ENCODE assay signal across 8 mouse cellular contexts in the genomic region with DNA sequence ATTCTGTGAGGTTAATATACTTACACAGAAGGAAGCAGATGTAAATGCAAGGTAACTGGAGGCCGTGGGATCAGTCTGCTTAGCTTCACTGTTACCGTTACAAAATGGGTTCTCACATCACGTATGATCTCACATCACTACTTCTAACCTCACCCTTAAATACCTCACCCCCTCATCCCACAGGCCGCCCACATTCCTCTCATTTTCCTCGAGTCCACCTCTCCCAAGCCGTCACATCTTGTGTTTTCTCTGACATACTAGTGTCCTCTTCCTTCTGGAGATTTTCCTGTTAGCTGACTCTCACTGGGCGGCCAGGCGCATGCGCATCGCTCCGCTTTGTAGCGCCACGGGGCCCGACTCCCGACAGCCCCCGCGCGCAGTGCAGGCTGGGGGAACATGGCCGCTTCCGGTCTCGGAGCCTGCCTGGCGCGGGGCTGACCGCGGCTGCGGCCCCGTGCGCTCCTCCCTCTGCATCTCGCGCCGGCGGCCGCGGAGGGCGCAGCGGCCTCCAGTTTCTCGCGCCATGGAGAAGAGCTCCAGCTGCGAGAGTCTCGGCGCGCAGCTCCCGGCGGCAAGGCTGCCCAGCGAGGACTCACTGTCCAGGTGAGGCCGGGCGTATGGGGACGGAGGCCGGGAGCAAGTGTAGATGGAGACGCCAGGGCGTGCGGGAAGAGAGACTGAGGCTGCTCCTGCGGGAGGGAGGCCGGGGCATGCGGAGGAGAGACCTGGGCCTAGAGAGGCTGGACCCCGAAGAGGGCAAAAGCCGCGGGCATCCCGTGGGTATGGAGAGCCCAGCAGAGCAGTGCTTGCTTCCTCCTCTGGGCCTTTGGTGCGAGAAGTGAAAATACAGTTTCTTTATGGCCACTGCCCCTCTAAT. TPM values are rescaled to one million over a fixed set of nuclear protein-coding genes. Genes with fewer than 3 reads are reported as not detected.
DNase-seq lines count a peak whose midpoint lies in the region; ATAC-seq and TF ChIP-seq lines count a peak whose summit lies in the region.

No protein-coding gene starts in this region.

- peaks cover 3% of the 10 kb centered on the region for H3K9me3 ChIP-seq in CH12.LX (replicated peaks; ENCODE audit: low read length)
- 0 out of 2 replicates have a peak, but pooled peaks cover 5% of the 10 kb centered on the region for H3K9me3 ChIP-seq in forebrain, embryonic 12.5 days
- no peaks in the 10 kb centered on the region for H3K9me3 ChIP-seq in liver, postnatal 0 days (ENCODE audit: low read length)
- H3K9me3 ChIP-seq in neural tube, embryonic 14.5 days (ENCODE audit: control insufficient read depth, low read length): no peaks in the 10 kb centered on the region

- in situ Hi-C loops in CH12.LX (cut with MboI; ENCODE audit: low pct_ligation_motif_present, low pct_unique_long_range_greater_than_20kb, low sequenced_read_pairs): no loop called here

- no peaks in the 10 kb centered on the region for H3K27me3 ChIP-seq in CH12.LX (replicated peaks)
- H3K27me3 ChIP-seq in forebrain, embryonic 12.5 days: no peaks in the 10 kb centered on the region
- H3K27me3 ChIP-seq in liver, postnatal 0 days (ENCODE audit: insufficient read depth, low read length): no peaks in the 10 kb centered on the region
- H3K27me3 ChIP-seq in neural tube, embryonic 14.5 days (ENCODE audit: control insufficient read depth, insufficient read depth, low read length): no peaks in the 10 kb centered on the region

- H3K79me2 ChIP-seq in CH12.LX (replicated peaks; ENCODE audit: control insufficient read depth, extremely low read depth, insufficient read depth, poor library complexity, severe bottlenecking): peaks cover 30% of the 10 kb centered on the region

- H3K4me1 ChIP-seq in CH12.LX (ENCODE audit: control insufficient read depth in 1 of 2, insufficient read depth in 2 of 2): peaks cover 2 to 11% of the 10 kb centered on the region in 2 experiments; a peak in 3 of 4 replicates
- peaks cover 13% of the 10 kb centered on the region for H3K4me1 ChIP-seq in forebrain, embryonic 12.5 days
- H3K4me1 ChIP-seq in liver, postnatal 0 days (ENCODE audit: insufficient read depth): peaks cover 8% of the 10 kb centered on the region; the same call in 1 of the 2 replicates
- H3K4me1 ChIP-seq in neural tube, embryonic 14.5 days (ENCODE audit: control insufficient read depth, insufficient read depth, low read length): peaks cover 5% of the 10 kb centered on the region; the same call in 1 of the 2 replicates

- peak overlapping the region; percentile 67 for H3K27ac ChIP-seq in CH12.LX (ENCODE audit: insufficient read depth, low read depth)
- peak overlapping the region; percentile 93 for H3K27ac ChIP-seq in forebrain, embryonic 12.5 days
- H3K27ac ChIP-seq in liver, postnatal 0 days (ENCODE audit: low read depth): peak overlapping the region; percentile 99
- peak overlapping the region; percentile 88 for H3K27ac ChIP-seq in neural tube, embryonic 14.5 days (ENCODE audit: low read depth, low read length)

- peak overlapping the region; percentile 89 to 99 (median 92) for H3K4me3 ChIP-seq in CH12.LX (replicated peaks in 1 of 3; ENCODE audit: low read depth in 2 of 3, low read length in 2 of 3, poor library complexity in 1 of 3)
- peak overlapping the region; percentile 96 for H3K4me3 ChIP-seq in forebrain, embryonic 12.5 days (replicated peaks)
- peak overlapping the region; percentile 95 for H3K4me3 ChIP-seq in liver, postnatal 0 days (ENCODE audit: low read depth, low read length)
- peak overlapping the region; percentile 96 for H3K4me3 ChIP-seq in neural tube, embryonic 14.5 days (ENCODE audit: low read depth, low read length)

- peak overlapping the region; percentile 84; the same call in 1 of the 2 replicates for H3K4me2 ChIP-seq in CH12.LX (ENCODE audit: insufficient read depth, low read depth, poor library complexity, severe bottlenecking)
- H3K4me2 ChIP-seq in forebrain, embryonic 12.5 days: peak overlapping the region; percentile 63
- peak overlapping the region; percentile 89 for H3K4me2 ChIP-seq in liver, postnatal 0 days (ENCODE audit: low read depth, low read length)
- H3K4me2 ChIP-seq in neural tube, embryonic 14.5 days (ENCODE audit: low read depth, low read length): peak overlapping the region; percentile 79

- peak; percentile 99 for ATAC-seq in forebrain, embryonic 12.5 days (ENCODE audit: low FRiP score)
- peak; percentile 99 for ATAC-seq in liver, postnatal 0 days
- ATAC-seq in neural tube, embryonic 14.5 days (ENCODE audit: low read depth): peak; percentile 100

- 2% methylated on average over 58 of the region's 60 CpGs for WGBS in forebrain, embryonic 12.5 days
- WGBS in large intestine, adult 2 months: under 1% methylated on average over 60 of the region's 60 CpGs
- WGBS in liver, postnatal 0 days (ENCODE audit: insufficient replicate concordance): under 1% methylated on average over 60 of the region's 60 CpGs
- 2% methylated on average over 58 of the region's 60 CpGs for WGBS in neural tube, embryonic 14.5 days

- peaks cover 0 to 8% of the 10 kb centered on the region in 2 experiments for H3K36me3 ChIP-seq in CH12.LX (replicated peaks in 1 of 2; ENCODE audit: control insufficient read depth in 1 of 2, insufficient read depth in 1 of 2, low read length in 1 of 2)
- no peaks in the 10 kb centered on the region for H3K36me3 ChIP-seq in forebrain, embryonic 12.5 days (replicated peaks)
- H3K36me3 ChIP-seq in liver, postnatal 0 days (replicated peaks; ENCODE audit: insufficient read depth, low read length): no peaks in the 10 kb centered on the region
- no peaks in the 10 kb centered on the region for H3K36me3 ChIP-seq in neural tube, embryonic 14.5 days (ENCODE audit: control insufficient read depth, insufficient read depth, low read length)

- no peak for TF ChIP-seq EP300 in CH12.LX (IDR thresholded peaks at IDR 0.05; ENCODE audit: low read length)
- no peak for TF ChIP-seq EP300 in liver, postnatal 0 days (IDR thresholded peaks at IDR 0.05; ENCODE audit: low read depth)

- intact Hi-C loops in heart, postnatal 10 days (cut with DNase I): no loop called here

- dilution Hi-C loops in CH12.LX (cut with MboI; ENCODE audit: extremely low pct_ligation_motif_present, extremely low pct_unique_long_range_greater_than_20kb, low sequenced_read_pairs): no loop called here

- peak; percentile 91 for DNase-seq in CH12.LX (ENCODE audit: extremely low read depth)
- peak; percentile 83 for DNase-seq in c-Kit-positive CD71-positive TER-119-negative erythroid progenitor cells, embryonic 14.5 days (ENCODE audit: low read depth)
- peak; percentile 96 to 97 for DNase-seq in heart, postnatal 10 days
- peak; percentile 80 for DNase-seq in large intestine, adult 2 months (ENCODE audit: low read depth, low spot score)
- peak; percentile 97 for DNase-seq in liver, postnatal 0 days
- peak; percentile 96 for DNase-seq in testis, postnatal 10 days (ENCODE audit: low spot score)

- peak; percentile 95 for TF ChIP-seq POLR2A in CH12.LX (IDR thresholded peaks at IDR 0.05; ENCODE audit: low read depth, low read length)

- no peak for TF ChIP-seq RAD21 in CH12.LX (IDR thresholded peaks at IDR 0.05; ENCODE audit: low read depth, low read length)

- TF ChIP-seq CTCF in CH12.LX (conservative IDR thresholded peaks at IDR 0.05 in 1 of 2, IDR thresholded peaks at IDR 0.05 in 1 of 2; ENCODE audit: low read depth in 2 of 2, low read length in 2 of 2): no peak
- 0 out of 2 replicates have a peak, but pooled peaks have one; percentile 7 for TF ChIP-seq CTCF in liver, postnatal 0 days (IDR thresholded peaks at IDR 0.05; ENCODE audit: low read depth)

- peak overlapping the region; percentile 73 for H3K9ac ChIP-seq in CH12.LX (ENCODE audit: insufficient read depth, low read depth)
- H3K9ac ChIP-seq in forebrain, embryonic 12.5 days: peak overlapping the region; percentile 96
- H3K9ac ChIP-seq in liver, postnatal 0 days (replicated peaks): peak overlapping the region; percentile 99
- H3K9ac ChIP-seq in neural tube, embryonic 14.5 days (replicated peaks; ENCODE audit: low read depth, low read length): peak overlapping the region; percentile 97

TF ChIP-seq in CH12.LX, 34 proteins besides CTCF, POLR2A, EP300 and RAD21 (continues in another document):
- TF ChIP-seq ELF1 (IDR thresholded peaks at IDR 0.05; ENCODE audit: low read depth, low read length) (peak; percentile 91), TBP (conservative IDR thresholded peaks at IDR 0.05; ENCODE audit: low read depth, low read length) (peak; percentile 75; the same call in 1 of the 2 replicates), MEF2A (IDR thresholded peaks at IDR 0.05; ENCODE audit: borderline replicate concordance, low read depth, low read length) (no peak), JUND (conservative IDR thresholded peaks at IDR 0.05; ENCODE audit: low read depth, low read length) (no peak), CHD1 (IDR thresholded peaks at IDR 0.05; ENCODE audit: low read depth, low read length) (no peak), MYC (IDR thresholded peaks at IDR 0.05; ENCODE audit: low read depth, low read length) (no peak), NELFE (IDR thresholded peaks at IDR 0.05; ENCODE audit: low read depth, low read length) (peak; percentile 84), ZNF384 (IDR thresholded peaks at IDR 0.05; ENCODE audit: low read depth, low read length) (no peak), GABPA (IDR thresholded peaks at IDR 0.05; ENCODE audit: insufficient replicate concordance, low read depth, low read length) (no peak), E2F4 (IDR thresholded peaks at IDR 0.05; ENCODE audit: insufficient replicate concordance, low read depth, low read length) (no peak), MXI1 (IDR thresholded peaks at IDR 0.05; ENCODE audit: low read depth, low read length) (peak; percentile 29; the same call in 1 of the 2 replicates), BHLHE40 (IDR thresholded peaks at IDR 0.05; ENCODE audit: low read depth, low read length) (no peak), RCOR1 (conservative IDR thresholded peaks at IDR 0.05; ENCODE audit: low read depth, low read length) (no peak), JUN (IDR thresholded peaks at IDR 0.05; ENCODE audit: insufficient read depth, low read depth, low read length) (no peak), UBTF (IDR thresholded peaks at IDR 0.05; ENCODE audit: low read depth, low read length) (no peak), ZC3H11A (IDR thresholded peaks at IDR 0.05; ENCODE audit: low read depth, low read length) (no peak), SIN3A (IDR thresholded peaks at IDR 0.05; ENCODE audit: low read length) (no peak; the same call in 1 of the 2 replicates)

RNA-seq across cellular contexts. Expression of a gene that starts 0.8 kb away (rescaled TPM):
- total RNA-seq in CH12.LX (2012; rRNA removed): 19.7 and 25.7 TPM in 2 replicates
- total RNA-seq in CH12.LX (2014; rRNA removed): 42.6 and 51.0 TPM in 2 replicates
- polyA plus RNA-seq in CH12.LX (2012; ENCODE audit: insufficient read length, low read depth): 34.7 and 35.0 TPM in 2 replicates
- 70.0 and 72.3 TPM in 2 replicates for polyA plus RNA-seq in forebrain, embryonic 12.5 days (2016; fragmentation: Nextera tagmentation; extraction: Ambion mirVana)
- total RNA-seq in heart, postnatal 10 days (2021): 10 to 100 TPM; 36.4 to 38.6 TPM
- 9.8 and 17.7 TPM in 2 replicates for polyA plus RNA-seq in large intestine, adult 2 months (2012; rRNA removed)
- polyA plus RNA-seq in liver, postnatal 0 days (2015; fragmentation: Nextera tagmentation; extraction: Ambion mirVana): 17.2 and 18.2 TPM in 2 replicates
- 52.2 and 60.5 TPM in 2 replicates for polyA plus RNA-seq in neural tube, embryonic 14.5 days (2014; fragmentation: Nextera tagmentation; extraction: Ambion mirVana)

Comparison
In these comparisons a context has a peak if more than half of its experiments do, and no peak if none do; other contexts are left out.
1. Peak in every context shown above with its lines: DNase-seq, ATAC-seq, H3K4me3 ChIP-seq and H3K27ac ChIP-seq.